Mouse (Mus musculus): Measurements from ENCODE around the gene Lcn11.
"Not testable (repeated sequence)": the region's sequence is repeated elsewhere in the genome, so short reads cannot be mapped to it uniquely, and the experiment has no call there.

The Lcn11 gene

DNA sequence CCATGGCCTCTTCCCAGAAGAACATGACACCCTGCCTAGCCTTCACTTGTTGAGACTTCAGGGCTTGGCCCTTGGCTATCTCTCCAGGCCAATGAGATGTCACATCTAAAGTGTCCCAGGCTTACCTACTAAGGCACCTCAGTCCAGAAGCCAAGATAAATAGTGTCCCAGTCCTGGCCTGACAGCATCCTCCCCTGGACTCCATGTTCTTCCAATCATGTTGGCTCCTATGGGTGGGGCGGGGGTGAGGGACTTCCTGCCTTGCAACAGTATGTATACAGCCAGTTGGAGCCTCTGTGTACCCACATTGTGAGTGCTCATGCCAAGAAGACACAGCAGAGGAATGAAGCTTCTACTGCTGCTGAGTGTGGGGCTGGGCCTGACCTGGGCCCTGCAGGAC, at the start of gene Lcn11:
TSS of gene Lcn11 (plus strand) at position 301 of the 400 bp plus-strand sequence.
- no peak for DNase-seq (ENCODE audit: low spot score)

DNA sequence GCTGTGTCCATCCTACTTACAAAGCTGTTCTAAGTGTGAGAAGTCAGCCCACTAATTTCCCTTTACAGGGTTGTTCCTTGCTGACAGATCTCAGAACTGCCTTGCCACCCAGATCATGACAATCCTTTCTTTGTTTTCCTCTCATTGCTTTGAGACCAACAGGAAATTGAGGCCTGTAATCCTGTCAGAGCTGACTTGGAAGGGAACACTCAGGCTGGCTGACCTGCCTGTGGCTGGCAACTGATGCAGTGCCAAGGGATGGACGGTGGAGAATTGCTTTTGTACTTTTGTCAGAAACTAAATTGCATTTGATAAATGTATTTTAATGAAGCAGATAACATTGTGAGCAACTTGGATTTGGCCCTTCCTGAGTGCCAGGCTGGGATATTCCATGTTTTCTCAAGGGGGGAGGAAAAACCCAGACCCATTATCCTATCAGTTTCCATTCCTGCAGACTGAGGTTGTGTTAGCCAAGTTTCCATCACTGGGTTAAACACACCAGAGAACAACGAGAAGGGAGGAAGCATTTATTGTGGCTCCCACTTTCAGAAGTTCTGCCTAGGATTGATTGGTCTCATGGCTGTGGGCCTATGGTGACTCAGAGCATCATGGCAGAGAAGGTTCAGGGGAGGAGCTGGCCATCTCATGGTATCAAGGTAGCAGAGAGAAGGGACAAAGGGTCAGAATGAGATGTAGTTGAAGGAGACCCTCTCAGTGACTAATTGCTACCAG, 43.5 kb upstream of the Lcn11 start:
- DNase-seq (ENCODE audit: low spot score): no peak

DNA sequence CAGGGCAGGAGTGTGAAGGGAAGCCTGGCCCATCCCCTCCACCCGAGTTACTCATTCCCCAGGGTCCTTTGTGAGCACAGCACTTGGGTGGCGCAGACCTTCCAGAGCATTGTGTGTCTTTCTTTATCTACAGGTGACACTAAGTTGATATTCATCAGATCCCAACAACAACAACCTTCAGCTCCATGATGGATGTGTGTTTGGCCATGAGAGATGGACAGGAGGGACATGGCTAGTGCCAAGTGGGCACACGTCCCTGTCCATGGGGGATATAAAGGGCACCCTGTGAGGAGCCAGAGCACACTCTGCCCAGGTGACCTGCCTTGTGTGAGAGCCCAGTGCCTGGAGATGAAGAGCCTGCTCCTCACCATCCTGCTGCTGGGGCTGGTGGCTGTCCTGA, 40.1 kb upstream of the Lcn11 start, which contains the start of gene Obp2b:
TSS of gene Obp2b (plus strand) at position 301 of the 400 bp plus-strand sequence.
- not testable (repeated sequence) for DNase-seq (ENCODE audit: low spot score)

DNA sequence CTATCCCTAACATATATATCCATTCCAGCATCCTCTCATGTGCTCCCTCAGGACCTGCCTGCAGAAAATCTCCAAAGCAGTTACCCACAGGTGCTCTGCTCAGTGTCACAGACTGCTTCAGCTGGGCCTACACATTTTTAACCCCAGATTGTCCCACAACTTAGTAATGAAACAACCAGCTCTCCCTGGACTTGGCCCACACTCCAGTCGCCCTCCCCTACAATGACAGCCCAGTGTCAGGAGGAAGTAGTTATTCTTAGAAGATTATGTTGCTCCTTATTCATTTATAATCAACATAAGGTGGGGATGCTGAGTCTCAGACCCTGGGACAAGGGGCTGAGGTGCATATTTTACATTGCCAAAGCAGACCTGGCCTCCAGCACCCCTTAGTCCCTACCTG, 35.1 kb upstream of the Lcn11 start:
- DNase-seq (ENCODE audit: low spot score): no peak

DNA sequence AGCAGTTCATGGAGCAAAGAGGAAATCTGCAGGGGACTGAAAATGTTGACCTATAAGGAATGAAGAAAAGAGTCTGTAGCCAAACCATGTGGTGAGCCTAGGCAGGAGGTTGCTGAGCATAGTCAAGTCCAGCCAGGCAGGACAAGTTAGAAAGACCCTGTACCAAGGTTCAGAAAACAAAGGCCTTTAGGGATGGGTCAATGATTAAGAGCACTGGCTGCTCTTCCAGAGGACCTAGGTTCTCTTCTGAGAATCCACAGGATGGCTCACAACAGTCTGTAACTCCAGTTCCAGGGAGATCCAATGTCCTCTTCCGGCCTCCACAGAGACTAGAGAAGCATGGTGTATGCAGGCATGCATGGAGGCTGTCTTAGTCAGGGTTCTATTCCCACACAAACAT, 22.6 kb upstream of the Lcn11 start:
- no peak for DNase-seq (ENCODE audit: low spot score)

DNA sequence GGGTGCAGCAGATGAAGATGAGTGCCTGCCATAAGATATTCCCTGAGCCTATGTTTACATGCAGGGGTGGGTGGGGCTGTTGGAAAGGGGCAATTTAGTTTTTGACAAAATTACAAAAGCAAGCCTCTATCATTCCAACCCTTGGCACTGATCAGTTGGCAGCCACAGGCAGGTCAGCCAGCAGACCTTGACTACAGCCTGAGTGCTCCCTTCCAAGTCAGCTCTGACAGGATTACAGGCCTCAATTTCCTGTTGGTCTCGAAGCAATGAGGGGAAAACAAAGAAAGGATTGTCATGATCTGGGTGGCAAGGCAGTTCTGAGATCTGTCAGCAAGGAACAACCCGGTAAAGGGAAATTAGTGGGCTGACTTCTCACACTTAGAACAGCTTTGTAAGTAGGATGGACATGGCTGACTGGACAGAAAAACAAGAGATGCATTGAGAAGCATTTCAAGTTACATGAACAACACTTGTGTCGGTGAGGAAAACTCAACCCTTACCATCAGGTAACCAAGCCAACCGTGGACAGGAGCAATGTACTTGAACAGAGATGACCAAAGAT, 18.7 kb upstream of the Lcn11 start:
- DNase-seq (ENCODE audit: low spot score): no peak

DNA sequence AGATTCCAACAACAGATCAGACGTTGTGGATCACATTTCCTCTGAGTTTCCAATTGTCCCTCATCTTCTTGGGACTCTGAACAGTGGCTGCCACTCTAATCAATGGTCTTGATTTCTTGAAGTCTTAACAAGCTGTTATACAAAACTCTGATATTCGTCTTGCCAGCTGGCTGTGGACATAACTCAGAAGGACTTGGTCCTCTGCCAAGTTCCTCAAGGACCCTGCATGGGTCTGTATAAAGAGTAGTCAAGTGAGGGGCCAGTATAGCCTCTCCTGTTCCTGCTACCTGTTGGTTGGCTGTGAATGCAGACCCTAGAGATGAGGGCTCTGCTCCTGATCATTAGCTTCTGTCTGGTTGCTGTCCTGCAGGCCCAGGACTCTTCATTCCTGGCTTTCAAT, 11.5 kb upstream of the Lcn11 start, which contains the start of gene Lcn3:
TSS of gene Lcn3 (plus strand) at position 301 of the 400 bp plus-strand sequence.
- DNase-seq (ENCODE audit: low spot score): no peak

DNA sequence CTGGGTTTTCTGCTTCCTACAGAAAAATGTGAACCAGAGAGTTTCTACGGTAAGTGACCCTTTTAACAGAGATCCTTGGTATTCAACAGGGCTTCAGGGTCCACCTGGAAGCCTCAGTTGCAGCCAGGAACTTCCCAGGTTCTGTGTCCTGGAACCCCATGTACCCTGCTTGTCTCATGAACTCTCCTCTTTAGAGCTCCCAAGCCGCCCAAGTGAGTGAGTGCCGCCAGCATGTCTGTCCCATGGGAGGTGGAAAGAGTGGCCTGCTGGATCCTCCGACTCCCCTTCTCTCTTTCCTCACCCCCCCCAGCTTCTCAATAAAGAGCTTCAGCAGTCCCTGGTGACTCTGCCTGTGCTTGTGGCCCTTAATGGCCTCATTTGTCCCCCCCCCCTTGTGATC, 9.1 kb upstream of the Lcn11 start:
- no peak for DNase-seq (ENCODE audit: low spot score)

DNA sequence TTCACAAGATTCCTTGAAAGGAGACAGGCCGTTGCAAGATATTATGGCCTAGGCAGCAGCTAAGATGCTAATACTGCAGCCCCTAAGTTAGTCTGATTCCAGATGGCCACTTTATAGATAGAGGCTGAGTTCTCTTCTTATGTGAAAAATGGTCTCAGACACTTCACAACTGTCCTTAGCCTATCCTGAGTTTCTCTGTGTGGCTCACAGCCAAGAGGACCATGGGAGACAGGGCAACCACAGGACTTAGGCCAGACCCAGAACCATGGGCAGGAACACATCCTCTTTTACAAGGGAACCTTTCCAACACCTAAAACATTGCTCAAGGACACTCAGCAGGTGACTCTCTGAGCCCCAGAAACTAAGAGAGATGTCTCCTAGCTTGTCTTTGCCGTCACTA, 3.3 kb upstream of the Lcn11 start:
- DNase-seq (ENCODE audit: low spot score): no peak

DNA sequence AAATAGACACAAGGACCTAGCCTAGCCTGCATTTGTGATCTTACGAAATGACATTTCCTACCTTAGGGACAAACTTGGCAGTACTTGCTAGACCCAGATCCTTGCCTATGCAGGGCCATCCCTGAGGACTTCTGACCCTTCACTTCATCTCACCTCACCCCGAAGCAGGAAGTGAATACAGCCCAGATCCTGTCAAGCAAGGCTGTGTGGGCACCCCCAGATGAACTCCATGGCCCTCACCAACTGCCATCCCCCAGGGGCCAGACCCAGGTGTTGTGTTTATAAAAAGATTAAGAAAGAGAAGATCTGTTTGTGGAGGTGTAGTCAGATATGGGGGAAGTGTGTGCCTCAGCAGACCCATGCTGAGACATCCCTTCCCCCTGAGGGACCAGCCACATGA, 2.2 kb upstream of the Lcn11 start:
- no peak for DNase-seq (ENCODE audit: low spot score)

DNA sequence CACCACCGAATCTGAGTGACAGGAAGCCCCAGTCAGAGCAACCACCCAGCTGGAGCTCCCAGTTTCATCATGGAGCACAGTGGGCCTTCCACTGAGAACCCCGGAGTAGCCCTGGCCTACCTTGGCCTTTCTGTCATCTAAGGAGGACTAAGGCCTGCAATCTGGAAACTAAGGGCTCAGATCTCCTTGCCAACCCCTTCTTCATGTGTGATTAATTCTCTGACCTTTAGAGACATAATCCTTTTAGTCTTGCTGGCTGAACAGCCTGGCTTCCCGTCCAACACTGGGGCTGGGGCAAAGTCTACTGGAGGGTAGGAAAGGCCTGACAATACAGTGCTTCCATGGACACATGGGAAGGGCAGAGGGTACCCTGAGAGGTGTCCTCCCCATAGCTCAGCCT, 826 bp upstream of the Lcn11 start:
- no peak for DNase-seq (ENCODE audit: low spot score)

DNA sequence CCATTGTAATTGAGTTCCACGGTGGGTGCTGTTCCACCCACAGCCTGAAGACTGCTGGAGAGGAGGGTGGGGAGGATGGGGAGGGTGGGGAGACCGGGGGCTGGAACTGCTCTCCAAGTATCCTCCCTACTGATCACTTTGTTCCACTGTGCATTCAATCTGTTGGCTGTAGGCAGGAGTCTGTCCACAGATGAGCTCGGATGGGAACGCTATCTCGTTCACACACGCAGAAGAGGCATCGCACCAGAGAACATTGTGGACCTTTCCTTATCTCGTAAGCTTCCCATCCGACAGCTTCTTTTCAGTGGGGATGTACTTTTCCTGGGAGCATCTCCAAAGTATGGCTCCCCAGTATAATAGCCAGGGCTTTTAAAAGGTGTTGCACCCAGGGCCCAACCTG, 2.3 kb downstream of the Lcn11 start:
- no peak for DNase-seq (ENCODE audit: low spot score)

DNA sequence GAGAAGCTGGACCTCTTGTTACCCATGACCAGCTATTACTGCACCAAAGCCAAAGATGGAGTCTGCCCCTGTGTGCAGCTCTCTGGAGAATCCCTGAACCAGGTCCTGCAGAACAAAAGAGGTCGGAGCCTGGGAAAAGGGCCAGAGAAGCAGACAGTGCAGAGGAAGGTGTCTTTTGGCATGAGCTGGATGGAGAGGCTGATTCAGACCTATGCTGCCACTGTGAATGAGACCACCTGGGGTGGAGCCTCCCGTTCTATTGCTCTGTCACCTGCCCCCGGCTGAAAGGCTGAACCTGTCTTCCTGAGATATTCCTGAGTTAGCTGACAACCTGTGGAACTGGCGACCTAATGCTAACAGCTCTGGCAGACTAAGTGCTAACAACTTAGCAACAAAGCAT, 4.1 kb downstream of the Lcn11 start:
- DNase-seq (ENCODE audit: low spot score): no peak

DNA sequence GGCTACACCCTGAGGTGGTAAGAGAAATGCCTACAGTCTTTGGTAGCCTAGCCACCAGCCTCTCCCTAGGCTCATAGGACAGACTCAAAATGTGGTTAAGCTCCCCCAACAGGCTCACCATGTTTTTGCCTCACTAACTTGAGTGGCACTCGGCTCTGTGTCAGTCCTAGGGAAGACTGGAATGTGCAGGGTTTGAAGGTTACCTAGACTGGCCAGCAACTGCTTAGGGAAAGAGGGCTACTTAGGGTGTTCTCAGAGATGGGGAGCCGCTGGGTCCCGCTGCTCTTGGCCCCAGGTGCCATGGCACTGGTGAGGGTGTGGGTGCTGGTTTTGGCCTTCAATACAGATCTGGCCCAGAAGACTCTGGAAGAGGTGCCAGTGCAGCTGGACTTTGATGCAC, 5.1 kb downstream of the Lcn11 start, which contains the start of gene Gm13539:
TSS of gene Gm13539 (plus strand) at position 301 of the 400 bp plus-strand sequence.
- no peak for DNase-seq (ENCODE audit: low spot score)

DNA sequence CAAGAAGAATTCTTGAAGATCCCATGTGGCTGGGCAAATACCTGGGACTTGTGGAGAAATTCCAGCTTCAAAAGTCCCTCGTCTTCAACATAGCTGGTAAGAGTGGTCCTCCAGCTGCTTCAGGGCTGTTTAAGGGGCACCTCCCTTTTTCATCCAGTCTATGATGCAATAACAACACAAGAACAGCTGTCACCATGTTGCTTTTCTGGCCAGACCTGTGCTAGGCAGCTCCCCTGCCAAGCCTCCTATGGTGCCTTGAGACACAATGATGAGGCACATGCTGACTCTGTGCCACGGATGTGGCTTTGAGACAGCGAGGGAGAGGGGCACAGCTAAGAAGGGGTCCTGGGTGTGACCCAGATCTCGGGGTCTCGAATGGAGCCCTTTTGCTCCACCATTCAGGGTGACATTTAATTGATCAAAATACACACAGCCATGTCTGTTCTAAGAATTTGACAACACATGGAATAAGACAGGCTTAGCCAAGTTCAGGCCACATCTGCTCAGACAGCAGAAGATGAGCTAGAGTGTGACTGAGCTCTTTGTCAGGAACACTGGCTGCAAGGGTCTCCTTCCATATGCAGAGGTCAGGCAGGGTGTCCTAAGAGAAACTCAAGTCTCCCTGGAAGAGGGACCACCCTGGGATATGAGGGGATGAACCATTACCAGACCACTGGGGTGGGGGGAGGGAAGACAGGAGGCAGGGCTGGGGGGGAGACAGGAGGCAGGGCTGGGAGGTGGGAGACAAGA, 8.9 kb downstream of the Lcn11 start:
- DNase-seq (ENCODE audit: low spot score): no peak

DNA sequence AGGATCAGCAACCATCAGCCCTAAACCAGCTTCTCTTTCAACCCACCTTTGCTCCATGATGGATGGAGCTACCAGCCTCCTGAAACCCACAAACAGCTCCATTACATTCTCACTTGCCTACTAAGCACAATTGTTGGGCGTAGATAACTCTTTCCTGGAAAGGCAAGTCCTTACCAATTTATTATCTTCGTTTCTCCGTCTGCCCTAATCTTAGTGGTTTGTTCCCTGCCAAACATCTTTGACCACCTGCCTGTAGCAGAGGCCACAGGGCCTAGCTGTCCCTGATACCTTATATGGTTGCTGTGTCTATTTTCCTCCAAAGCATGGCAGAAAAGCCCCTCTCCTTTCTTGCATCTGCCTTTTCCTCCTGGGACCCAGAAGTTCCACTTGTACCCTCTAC, 12.3 kb downstream of the Lcn11 start:
- no peak for DNase-seq (ENCODE audit: low spot score)

DNA sequence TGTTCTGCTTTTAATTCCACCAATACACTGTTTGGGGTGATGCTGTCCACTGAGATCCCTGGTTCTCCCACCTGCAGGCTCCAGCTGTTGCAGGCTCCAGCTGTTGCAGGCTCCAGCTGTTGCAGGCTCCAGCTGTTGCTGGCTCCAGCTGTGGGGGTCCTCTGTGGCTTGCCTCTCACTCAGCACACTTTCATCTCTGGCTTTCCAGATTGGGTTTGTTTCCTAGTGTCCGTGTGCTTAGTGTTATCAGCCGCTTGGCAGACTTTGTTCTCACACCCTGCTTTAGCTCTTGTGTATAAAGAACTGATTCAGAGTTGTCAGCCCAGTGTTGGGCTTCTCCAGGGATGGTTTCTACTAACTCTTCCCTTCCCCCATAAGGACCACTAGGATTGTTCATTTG, 20.8 kb downstream of the Lcn11 start:
- DNase-seq (ENCODE audit: low spot score): no peak

DNA sequence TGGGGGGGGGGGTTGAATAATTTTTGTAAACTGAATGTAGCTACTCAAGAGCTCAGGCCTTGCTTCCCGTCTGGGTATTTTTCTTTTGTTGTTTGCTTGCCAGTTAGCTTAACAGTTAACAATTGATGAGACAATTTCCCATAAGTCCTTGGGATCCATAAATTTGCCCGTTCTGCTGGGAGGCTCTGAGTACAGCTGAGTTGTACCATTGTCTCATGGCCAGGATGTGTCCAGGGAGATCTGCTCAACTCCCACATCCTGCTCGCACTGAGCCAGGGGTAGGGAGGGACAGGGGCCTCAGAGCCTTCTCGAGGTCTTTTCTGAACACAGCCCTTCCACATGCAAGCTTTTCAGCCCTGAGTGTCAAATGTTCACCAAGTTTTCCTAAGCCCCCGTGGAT, 21.2 kb downstream of the Lcn11 start:
- no peak for DNase-seq (ENCODE audit: low spot score)

DNA sequence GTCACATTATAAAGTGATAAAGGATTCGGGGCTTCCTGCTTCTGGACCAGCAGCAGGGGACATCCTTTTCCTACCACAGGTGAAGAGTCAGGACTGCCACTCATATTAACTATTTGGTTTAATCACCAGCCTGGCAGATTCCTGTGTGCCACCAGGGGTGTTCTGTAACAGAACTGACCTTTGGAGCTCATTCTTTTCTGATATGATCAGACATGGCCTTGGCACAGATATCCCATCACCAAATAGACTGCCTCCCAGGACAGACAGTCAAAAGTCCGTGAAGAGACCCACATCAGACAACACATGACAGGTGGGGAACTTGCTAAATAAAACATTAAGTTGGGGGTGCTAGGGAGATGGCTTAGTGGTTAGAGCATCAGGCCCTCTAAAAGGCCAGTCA, 34.9 kb downstream of the Lcn11 start:
- no peak for DNase-seq (ENCODE audit: low spot score)

DNA sequence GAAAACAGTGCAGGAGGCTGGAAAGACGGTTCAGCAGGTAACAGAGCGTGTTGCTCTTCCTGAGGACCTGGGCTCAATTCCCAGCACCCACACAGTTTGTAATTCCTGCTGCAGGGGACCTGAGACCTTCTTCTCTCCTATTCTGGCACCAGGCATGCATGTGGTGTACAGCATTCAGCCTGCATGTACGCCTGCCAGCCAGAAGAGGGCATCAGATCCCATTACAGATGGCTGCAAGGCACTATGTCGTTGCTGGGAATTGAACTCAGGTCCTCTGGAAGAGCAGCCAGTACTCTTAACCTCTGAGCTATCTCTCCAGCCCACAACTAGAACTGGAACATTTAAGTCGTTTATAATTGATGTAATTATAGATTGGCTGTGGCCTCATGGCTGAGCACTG, 36.5 kb downstream of the Lcn11 start:
- no peak for DNase-seq (ENCODE audit: low spot score)

DNA sequence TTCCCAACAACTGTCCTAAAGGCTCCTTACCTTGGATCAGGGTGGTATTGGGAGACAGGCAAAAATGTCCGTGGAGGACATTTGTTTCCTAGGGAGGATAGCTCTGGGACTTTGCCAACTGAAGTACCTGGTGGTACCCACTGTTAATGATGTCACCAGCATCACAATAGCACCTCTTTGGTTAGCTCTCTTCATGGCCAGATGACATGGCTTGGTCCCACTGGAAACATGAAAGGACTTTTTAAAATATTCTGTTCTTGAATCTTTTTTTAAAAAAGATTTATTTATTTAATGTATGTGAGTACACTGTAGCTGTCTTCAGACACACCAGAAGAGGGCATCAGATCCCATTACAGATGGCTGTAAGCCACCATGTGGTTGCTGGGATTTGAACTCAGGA, 38.9 kb downstream of the Lcn11 start, which contains the start of gene Glt6d1:
TSS of gene Glt6d1 (minus strand) at position 101 of the 400 bp plus-strand sequence.
- DNase-seq (ENCODE audit: low spot score): not testable (repeated sequence)

DNA sequence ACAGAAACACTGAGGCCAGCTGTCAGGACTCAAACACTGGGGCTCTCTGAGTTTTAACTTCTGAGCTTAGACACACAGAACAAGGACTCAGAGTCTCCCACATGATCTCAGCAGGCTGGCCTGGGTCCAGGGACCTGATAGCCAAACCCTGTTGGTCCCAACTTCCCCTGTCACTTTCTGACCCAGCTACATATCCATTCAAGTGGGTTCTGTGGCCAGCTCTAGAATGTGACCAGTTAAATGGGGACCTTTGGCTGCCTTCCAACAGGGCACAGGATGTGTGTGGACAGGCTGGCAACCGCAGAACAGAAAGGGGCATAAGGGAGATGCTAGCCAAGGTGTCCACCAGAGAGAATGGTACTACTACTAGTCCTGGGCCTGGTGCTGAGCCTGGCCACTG, 46.0 kb downstream of the Lcn11 start, which contains the start of gene Lcn9:
TSS of gene Lcn9 (plus strand) at position 348 of the 400 bp plus-strand sequence.
- DNase-seq (ENCODE audit: low spot score): no peak

DNA sequence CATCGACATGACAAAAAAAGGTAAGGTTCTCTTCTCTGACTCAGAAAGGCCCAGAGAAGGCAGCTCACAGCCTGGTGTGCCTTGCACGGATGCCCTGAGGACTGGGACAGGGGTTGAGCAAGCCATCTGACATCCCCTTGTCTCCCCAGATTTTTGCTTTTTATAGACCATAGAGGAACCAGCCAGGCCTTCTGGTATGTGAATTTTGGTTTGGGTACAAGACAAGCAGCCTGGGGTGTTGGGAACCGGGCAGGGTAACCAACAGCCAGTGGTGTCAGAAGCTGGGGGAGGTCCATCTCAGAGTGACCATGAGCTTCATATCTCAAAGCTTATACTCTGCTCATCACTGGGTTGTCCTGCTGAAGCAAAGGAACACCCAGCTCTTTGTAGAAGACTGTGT, 47.9 kb downstream of the Lcn11 start:
- no peak for DNase-seq (ENCODE audit: low spot score)

Measured in yolk sac, embryonic 10.5 days (tissue).